Comparison of ENCODE assay signal across 10 mouse cellular contexts in the genomic region with DNA sequence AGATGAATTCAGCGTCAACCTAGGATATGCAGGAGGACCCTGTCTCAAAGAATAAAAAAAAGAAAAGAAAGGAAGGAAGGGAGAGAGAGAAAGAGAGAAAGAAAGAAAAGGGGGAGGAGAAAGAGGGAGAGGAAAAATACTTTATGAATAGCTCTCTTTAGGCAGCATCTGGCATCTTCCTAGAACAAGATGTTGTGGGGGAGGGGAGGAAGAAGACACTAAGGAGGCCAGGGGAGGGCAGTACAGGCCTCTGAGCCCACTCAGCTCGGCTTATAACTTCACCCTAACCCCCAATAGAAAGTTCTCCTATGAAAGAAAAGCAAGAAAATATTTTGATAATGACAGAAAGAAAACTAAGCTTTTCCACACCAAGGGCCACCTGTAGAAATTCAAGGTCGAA. TPM values are rescaled to one million over a fixed set of nuclear protein-coding genes. Genes with fewer than 3 reads are reported as not detected.
DNase-seq lines count a peak whose midpoint lies in the region; ATAC-seq and TF ChIP-seq lines count a peak whose summit lies in the region.
"Had no signal": no experiment of that assay in that cellular context is flagged by ENCODE, and none has a peak within 500 bp of the region (broad histone marks: within the 10 kb centered on the region; RNA-seq: fewer than 3 reads in every experiment).

No protein-coding gene starts in this region.

- TF ChIP-seq CTCF in intestine, postnatal 0 days (IDR thresholded peaks at IDR 0.05; ENCODE audit: low read depth): peak; percentile 26

- H3K27me3 ChIP-seq in megakaryocyte, embryonic 14.5 days (replicated peaks): no peaks in the 10 kb centered on the region
- H3K27me3 ChIP-seq in intestine, postnatal 0 days (replicated peaks; ENCODE audit: control insufficient read depth, insufficient read depth, low read length): no peaks in the 10 kb centered on the region

- H3K4me3 ChIP-seq in megakaryocyte, embryonic 14.5 days (replicated peaks): peak overlapping the region; percentile 89
- H3K4me3 ChIP-seq in intestine, postnatal 0 days (ENCODE audit: low read depth, low read length): no peak overlapping the region

- H3K4me1 ChIP-seq in megakaryocyte, embryonic 14.5 days: peaks cover 93% of the 10 kb centered on the region
- peaks cover 31% of the 10 kb centered on the region; the same call in 1 of the 2 replicates for H3K4me1 ChIP-seq in intestine, postnatal 0 days (replicated peaks; ENCODE audit: control insufficient read depth, insufficient read depth, low read length)

- peaks cover 46% of the 10 kb centered on the region for H3K36me3 ChIP-seq in megakaryocyte, embryonic 14.5 days (replicated peaks; ENCODE audit: low read length)
- 0 out of 2 replicates have a peak, but pooled peaks cover 3% of the 10 kb centered on the region for H3K36me3 ChIP-seq in intestine, postnatal 0 days (ENCODE audit: control insufficient read depth, insufficient read depth)

- peak; percentile 42 for DNase-seq in CD4-positive, CD25-positive, alpha-beta regulatory T cell, adult 2 months (ENCODE audit: low read depth, low spot score)
- peak; percentile 70 for DNase-seq in retina, postnatal 1 day
- DNase-seq: cerebellum, postnatal 25 days; thymus, adult 2 months had no signal

- no peak overlapping the region for H3K9ac ChIP-seq in intestine, postnatal 0 days (ENCODE audit: low read depth, low read length)

- no peak overlapping the region for H3K27ac ChIP-seq in intestine, postnatal 0 days (ENCODE audit: low read depth, low read length)

- 60% methylated on average over 3 of the region's 3 CpGs for WGBS in intestine, postnatal 0 days

- H3K9me3 ChIP-seq in megakaryocyte, embryonic 14.5 days: no peaks in the 10 kb centered on the region
- no peaks in the 10 kb centered on the region for H3K9me3 ChIP-seq in intestine, postnatal 0 days (ENCODE audit: control insufficient read depth)

- no peak for ATAC-seq in CD4-positive, CD25-positive, alpha-beta regulatory T cell, adult 4 months
- ATAC-seq in megakaryocyte, adult 5-6 weeks (ENCODE audit: poor library complexity, severe bottlenecking): no peak
- ATAC-seq in intestine, postnatal 0 days: no peak
- no peak for ATAC-seq in frontal cortex, adult (ENCODE audit: low TSS enrichment)
- ATAC-seq in megakaryocyte progenitor cell, adult 5-6 weeks (replicated peaks; ENCODE audit: poor library complexity): no peak

- H3K4me2 ChIP-seq in intestine, postnatal 0 days (replicated peaks; ENCODE audit: low read depth): no peak overlapping the region

RNA-seq across cellular contexts. Expression of a gene that starts 9.0 kb away (rescaled TPM):
- 10 to 100 TPM; 62.4 to 88.4 TPM for polyA plus RNA-seq in CD4-positive, CD25-positive, alpha-beta regulatory T cell, adult 4 months (2017; shearing (Covaris generic))
- polyA plus RNA-seq in megakaryocyte, embryonic 14.5 days (2012; ENCODE audit: insufficient read depth, low replicate concordance): 20.9 and 22.8 TPM in 2 replicates
- 60.6 and 66.0 TPM in 2 replicates for total RNA-seq in megakaryocyte, adult 5-6 weeks (2015)
- 72.4 and 76.5 TPM in 2 replicates for total RNA-seq in megakaryocyte, adult 5-6 weeks (2017)
- 30.5 and 33.3 TPM in 2 replicates for polyA plus RNA-seq in intestine, postnatal 0 days (2015; fragmentation: Nextera tagmentation; extraction: Ambion mirVana)
- total RNA-seq in megakaryocyte progenitor cell, adult 5-6 weeks (2015): 30.7 and 36.6 TPM in 2 replicates
- total RNA-seq in megakaryocyte progenitor cell, adult 5-6 weeks (2017): 35.6 and 42.0 TPM in 2 replicates

RNA-seq across cellular contexts. Expression of a gene that starts 56.0 kb away (rescaled TPM):
- polyA plus RNA-seq in CD4-positive, CD25-positive, alpha-beta regulatory T cell, adult 4 months (2017; shearing (Covaris generic)): 10 to 100 TPM; 12.4 to 13.4 TPM
- polyA plus RNA-seq in megakaryocyte, embryonic 14.5 days (2012; ENCODE audit: insufficient read depth, low replicate concordance): 4.5 and 11.6 TPM in 2 replicates
- total RNA-seq in megakaryocyte, adult 5-6 weeks (2015): 1.8 and 3.5 TPM in 2 replicates
- total RNA-seq in megakaryocyte, adult 5-6 weeks (2017): 2.6 and 3.6 TPM in 2 replicates
- 86.9 and 96.2 TPM in 2 replicates for polyA plus RNA-seq in intestine, postnatal 0 days (2015; fragmentation: Nextera tagmentation; extraction: Ambion mirVana)
- total RNA-seq in megakaryocyte progenitor cell, adult 5-6 weeks (2015): 10.8 and 20.4 TPM in 2 replicates
- total RNA-seq in megakaryocyte progenitor cell, adult 5-6 weeks (2017): 8.7 and 15.3 TPM in 2 replicates
